Mouse (Mus musculus): ENCODE results near the gene Trappc2. TPM values are rescaled to one million over a fixed set of nuclear protein-coding genes. Genes with fewer than 3 reads are reported as not detected.

The Trappc2 gene
- polyA plus RNA-seq, 1 experiment from 2014 or later: 23.4 TPM

Other genes with a start within 250 kb of the Trappc2 start
- gene Gpm6b, start 201.7 kb upstream of the Trappc2 start, polyA plus RNA-seq (2015; fragmentation: Nextera tagmentation; extraction: Ambion mirVana): 23.1 and 24.8 TPM in 2 replicates
- gene Ofd1, start 130 bp downstream of the Trappc2 start, polyA plus RNA-seq (2015; fragmentation: Nextera tagmentation; extraction: Ambion mirVana): 6.1 TPM in 2 replicates
- 46.2 and 48.7 TPM in 2 replicates for gene Rab9, start 39.3 kb downstream of the Trappc2 start, polyA plus RNA-seq (2015; fragmentation: Nextera tagmentation; extraction: Ambion mirVana)
- 9.6 and 9.9 TPM in 2 replicates for gene Tceanc, start 78.0 kb downstream of the Trappc2 start, polyA plus RNA-seq (2015; fragmentation: Nextera tagmentation; extraction: Ambion mirVana)
- 8.7 and 12.7 TPM in 2 replicates for gene Egfl6, start 145.1 kb downstream of the Trappc2 start, polyA plus RNA-seq (2015; fragmentation: Nextera tagmentation; extraction: Ambion mirVana)